Mouse (Mus musculus) ES-Bruce4 (cell line): ENCODE measurements around the gene Rad9b.

Experiments
- CTCF ChIP-seq: IDR thresholded peaks from one replicate; pipeline ENCODE4 v1.8.1; 2011; ENCODE audit warnings: low read depth, low read length
- EP300 ChIP-seq: IDR thresholded peaks from 2 replicates; pipeline ENCODE4 v1.6.1; 2011; ENCODE audit warnings: low read depth, low read length; ENCODE audit not compliant: insufficient read depth
- POLR2A ChIP-seq: IDR thresholded peaks from one replicate; pipeline ENCODE4 v1.8.1; 2011; ENCODE audit warnings: low read length; ENCODE audit not compliant: insufficient read depth

DNA sequence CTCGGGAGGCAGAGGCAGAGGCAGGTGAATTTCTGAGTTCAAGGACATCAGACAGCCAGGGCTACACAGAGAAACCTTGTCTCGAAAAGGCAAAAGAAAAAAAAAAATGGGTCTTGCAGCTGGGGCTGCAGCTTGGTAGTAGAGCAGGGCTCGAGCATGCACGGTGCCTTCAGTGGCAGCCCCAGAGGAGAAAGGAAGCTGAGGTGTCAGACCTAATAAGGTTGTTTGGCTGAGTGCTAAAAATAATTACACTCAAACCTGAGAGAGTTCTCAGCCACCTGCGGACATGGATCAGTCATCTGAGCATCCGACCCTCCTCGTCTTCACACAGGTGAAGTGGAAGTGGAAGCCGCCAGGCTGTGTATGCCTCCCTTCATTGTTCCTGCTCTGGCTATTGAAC, 43.3 kb downstream of the Rad9b start:
- TF ChIP-seq POLR2A (no peak), CTCF (no peak), EP300 (no peak)
